Mouse (Mus musculus) stomach, embryonic 16.5 days (tissue): ENCODE results near the gene Tmed1. TPM values are rescaled to one million over a fixed set of nuclear protein-coding genes. Genes with fewer than 3 reads are reported as not detected.

Experiments
- ATAC-seq: fragments of 200-750 bp; cut with Nextera tagmentation; 2 replicates; pipeline ENCODE4 v1.8.0; 2017; ENCODE audit warnings: moderate number of reproducible peaks, moderate TSS enrichment; ENCODE audit not compliant: insufficient read depth, low FRiP score
- H3K27ac ChIP-seq: fragments of 300-500 bp; sonication (generic); 2 replicates; pipeline ENCODE4 v1.5.1; 2014; ENCODE audit warnings: low read length
- H3K27me3 ChIP-seq: fragments of 300-500 bp; sonication (generic); 2 replicates; pipeline ENCODE4 v1.6.1; 2014; ENCODE audit warnings: low read length, control low read depth, mixed read lengths; ENCODE audit not compliant: control insufficient read depth, insufficient read depth
- H3K36me3 ChIP-seq: fragments of 300-500 bp; sonication (generic); 2 replicates; pipeline ENCODE4 v1.6.1; 2014; ENCODE audit warnings: low read length; ENCODE audit not compliant: control insufficient read depth, insufficient read depth
- H3K4me1 ChIP-seq: fragments of 300-500 bp; sonication (generic); 2 replicates; pipeline ENCODE4 v1.6.1; 2014; ENCODE audit warnings: low read length, control low read depth, mixed read lengths; ENCODE audit not compliant: control insufficient read depth, insufficient read depth
- H3K4me2 ChIP-seq: fragments of 300-500 bp; sonication (generic); 2 replicates; pipeline ENCODE4 v1.6.1; 2014; ENCODE audit warnings: low read depth, low read length, mixed read lengths
- H3K4me3 ChIP-seq: fragments of 300-500 bp; sonication (generic); replicated peaks from 2 replicates; pipeline ENCODE4 v1.5.1; 2014; ENCODE audit warnings: mild to moderate bottlenecking, low read length
- H3K9ac ChIP-seq: fragments of 300-500 bp; sonication (generic); 2 replicates; pipeline ENCODE4 v1.6.1; 2014; ENCODE audit warnings: low read length
- H3K9me3 ChIP-seq: fragments of 300-500 bp; sonication (generic); replicated peaks from 2 replicates; pipeline ENCODE4 v1.6.1; 2016; ENCODE audit warnings: low read length, control low read depth; ENCODE audit not compliant: control insufficient read depth
- WGBS: fragments of 180-500 bp; shearing (Covaris S2); extraction: QIAGEN DNeasy Blood & Tissue Kit; methylation state at CpG from one replicate; pipeline ENCODE4 v1.1.7; 2014; 5-methylcytosine and 5-hydroxymethylcytosine counted together
- polyA plus RNA-seq: library from polyadenylated mRNA; unstranded; fragments of >200 nt; fragmentation: Nextera tagmentation; extraction: Ambion mirVana; gene quantifications from 2 replicates; pipeline ENCODE4 v1.2.1, GENCODE M21; 2015

The Tmed1 gene
- polyA plus RNA-seq, 1 experiment from 2014 or later, result 78.5 TPM

- H3K36me3 ChIP-seq, result peaks cover 13% of the 10 kb centered on the region; the same call in 1 of the 2 replicates
- peak overlapping the region; percentile 82; the same call in 1 of the 2 replicates for H3K9ac ChIP-seq
- peak overlapping the region; percentile 74 for H3K4me3 ChIP-seq
- no peak for ATAC-seq
- H3K4me2 ChIP-seq, result peak overlapping the region; percentile 68
- 73% methylated on average over 9 of the region's 9 CpGs for WGBS
- peak overlapping the region; percentile 94; the same call in 1 of the 2 replicates for H3K27ac ChIP-seq
- H3K27me3 ChIP-seq, result no peaks in the 10 kb centered on the region
- H3K9me3 ChIP-seq, result 0 out of 2 replicates have a peak, but pooled peaks cover 3% of the 10 kb centered on the region
- H3K4me1 ChIP-seq, result peaks cover 11% of the 10 kb centered on the region
These were observed 1.0 kb upstream of the Tmed1 start for GRCm38 (mm10) chr9:21511052-21511451.

GRCm38 (mm10) chr9:21510689-21511015, 600 bp upstream of the Tmed1 start:
- Histone ChIP-seq H3K4me3 (peak overlapping the region; percentile 74), H3K9me3 (0 out of 2 replicates have a peak, but pooled peaks cover 3% of the 10 kb centered on the region), H3K4me2 (peak overlapping the region; percentile 68), H3K27ac (peak overlapping the region; percentile 94), H3K36me3 (peaks cover 17% of the 10 kb centered on the region; the same call in 1 of the 2 replicates), H3K27me3 (no peaks in the 10 kb centered on the region), H3K4me1 (peaks cover 11% of the 10 kb centered on the region), H3K9ac (peak overlapping the region; percentile 82)
- no peak for ATAC-seq
- WGBS, result 3% methylated on average over 7 of the region's 7 CpGs

GRCm38 (mm10) chr9:21508871-21509404, 1.1 kb downstream of the Tmed1 start:
- Histone ChIP-seq H3K36me3 (peaks cover 18% of the 10 kb centered on the region; the same call in 1 of the 2 replicates), H3K4me3 (peak overlapping the region; percentile 74), H3K9ac (peak overlapping the region; percentile 82), H3K27ac (no peak overlapping the region), H3K27me3 (no peaks in the 10 kb centered on the region), H3K4me1 (peaks cover 11% of the 10 kb centered on the region), H3K9me3 (0 out of 2 replicates have a peak, but pooled peaks cover 3% of the 10 kb centered on the region), H3K4me2 (peak overlapping the region; percentile 68)
- 79% methylated on average over 7 of the region's 7 CpGs for WGBS
- no peak for ATAC-seq

GRCm38 (mm10) chr9:21507753-21508430, 2.2 kb downstream of the Tmed1 start:
- no peak for ATAC-seq
- H3K27me3 ChIP-seq, result no peaks in the 10 kb centered on the region
- no peak overlapping the region for H3K4me3 ChIP-seq
- peaks cover 11% of the 10 kb centered on the region for H3K4me1 ChIP-seq
- no peaks in the 10 kb centered on the region for H3K9me3 ChIP-seq
- H3K4me2 ChIP-seq, result no peak overlapping the region
- no peak overlapping the region for H3K9ac ChIP-seq
- H3K36me3 ChIP-seq, result peaks cover 18% of the 10 kb centered on the region; the same call in 1 of the 2 replicates
- WGBS, result 94% methylated on average over 15 of the region's 15 CpGs
- no peak overlapping the region for H3K27ac ChIP-seq

GRCm38 (mm10) chr9:21505767-21506166, 4.3 kb downstream of the Tmed1 start:
- Histone ChIP-seq H3K36me3 (peaks cover 18% of the 10 kb centered on the region; the same call in 1 of the 2 replicates), H3K9ac (no peak overlapping the region), H3K4me1 (peaks cover 7% of the 10 kb centered on the region), H3K27ac (no peak overlapping the region), H3K4me3 (no peak overlapping the region), H3K9me3 (no peaks in the 10 kb centered on the region), H3K27me3 (no peaks in the 10 kb centered on the region), H3K4me2 (no peak overlapping the region)
- no peak for ATAC-seq

- no peak overlapping the region for H3K27ac ChIP-seq
- H3K36me3 ChIP-seq, result peaks cover 23% of the 10 kb centered on the region
- H3K4me3 ChIP-seq, result no peak overlapping the region
- H3K27me3 ChIP-seq, result no peaks in the 10 kb centered on the region
- no peaks in the 10 kb centered on the region for H3K4me1 ChIP-seq
- WGBS, result 94% methylated on average over 8 of the region's 8 CpGs
- no peaks in the 10 kb centered on the region for H3K9me3 ChIP-seq
- no peak overlapping the region for H3K4me2 ChIP-seq
- ATAC-seq, result no peak
- no peak overlapping the region for H3K9ac ChIP-seq
These were observed 6.7 kb downstream of the Tmed1 start for GRCm38 (mm10) chr9:21503352-21503751.

- no peak for ATAC-seq
- WGBS, result 88% methylated on average over 12 of the region's 12 CpGs
- peaks cover 14% of the 10 kb centered on the region for H3K36me3 ChIP-seq
These were observed 11.7 kb downstream of the Tmed1 start for GRCm38 (mm10) chr9:21498284-21498902.

GRCm38 (mm10) chr9:21497664-21498063, 12.4 kb downstream of the Tmed1 start:
- Histone ChIP-seq H3K9me3 (no peaks in the 10 kb centered on the region), H3K4me2 (no peak overlapping the region), H3K27ac (no peak overlapping the region), H3K4me3 (no peak overlapping the region), H3K27me3 (no peaks in the 10 kb centered on the region), H3K9ac (no peak overlapping the region), H3K4me1 (no peaks in the 10 kb centered on the region), H3K36me3 (peaks cover 14% of the 10 kb centered on the region)
- no peak for ATAC-seq
- 95% methylated on average over 2 of the region's 2 CpGs for WGBS

More at GRCm38 (mm10) chr9:21498284-21498902, 11.7 kb downstream of the Tmed1 start:
- no peak overlapping the region for H3K4me3 ChIP-seq
- H3K9me3 ChIP-seq, result no peaks in the 10 kb centered on the region
- no peak overlapping the region for H3K4me2 ChIP-seq
- no peaks in the 10 kb centered on the region for H3K4me1 ChIP-seq
- H3K27ac ChIP-seq, result no peak overlapping the region
- H3K27me3 ChIP-seq, result no peaks in the 10 kb centered on the region
- no peak overlapping the region for H3K9ac ChIP-seq

GRCm38 (mm10) chr9:21497050-21497542, 13.0 kb downstream of the Tmed1 start:
- Histone ChIP-seq H3K27ac (no peak overlapping the region), H3K27me3 (no peaks in the 10 kb centered on the region), H3K9ac (no peak overlapping the region), H3K9me3 (no peaks in the 10 kb centered on the region), H3K4me1 (no peaks in the 10 kb centered on the region), H3K36me3 (peaks cover 14% of the 10 kb centered on the region), H3K4me2 (no peak overlapping the region), H3K4me3 (no peak overlapping the region)
- 91% methylated on average over 16 of the region's 16 CpGs for WGBS
- ATAC-seq, result no peak
